In genomic region chr11:79685109-79685508, GRCm38 (mm10) we compare ENCODE assay signal across 31 mouse cellular contexts.
"Had no signal": no experiment of that assay in that cellular context is flagged by ENCODE, and none has a peak within 500 bp of the region (broad histone marks: within the 10 kb centered on the region; RNA-seq: fewer than 3 reads in every experiment).

No protein-coding gene starts in this region.

- DNase-seq: heart, postnatal 10 days; heart, postnatal 14 days; heart, postnatal 36 days; heart, postnatal 4 days; kidney, adult 11 months; kidney, adult 18-20 months; kidney, adult 2 months; kidney, adult 8-10 months; kidney, adult 9 months; kidney, postnatal 10 days; kidney, postnatal 14 days; kidney, postnatal 25 days; kidney, postnatal 36 days; kidney, postnatal 4 days; layer of hippocampus, adult 9-11 months; layer of hippocampus, postnatal 36 days had no signal

- H3K4me3 ChIP-seq: heart, embryonic 12.5 days; heart, embryonic 13.5 days; heart, embryonic 15.5 days; hindbrain, embryonic 10.5 days; hindbrain, embryonic 12.5 days; hindbrain, embryonic 13.5 days; hindbrain, embryonic 15.5 days; intestine, embryonic 15.5 days; kidney, embryonic 15.5 days; layer of hippocampus, adult 2 months; left cerebral cortex, adult 2 months had no signal

- H3K9me3 ChIP-seq: heart, embryonic 12.5 days; heart, embryonic 13.5 days; heart, embryonic 15.5 days; hindbrain, embryonic 10.5 days; hindbrain, embryonic 12.5 days; hindbrain, embryonic 13.5 days; hindbrain, embryonic 15.5 days; intestine, embryonic 15.5 days; kidney, embryonic 15.5 days had no signal

- H3K27me3 ChIP-seq: heart, embryonic 12.5 days; hindbrain, embryonic 12.5 days; hindbrain, embryonic 13.5 days; hindbrain, embryonic 15.5 days; intestine, embryonic 15.5 days; kidney, embryonic 15.5 days had no signal

- H3K4me2 ChIP-seq: heart, embryonic 11.5 days; heart, embryonic 12.5 days; heart, embryonic 13.5 days; heart, embryonic 15.5 days; hindbrain, embryonic 12.5 days; hindbrain, embryonic 13.5 days; hindbrain, embryonic 14.5 days; hindbrain, embryonic 15.5 days; intestine, embryonic 15.5 days; kidney, embryonic 15.5 days had no signal

- H3K9ac ChIP-seq: heart, embryonic 12.5 days; heart, embryonic 13.5 days; heart, embryonic 15.5 days; hindbrain, embryonic 12.5 days; hindbrain, embryonic 13.5 days; hindbrain, embryonic 14.5 days; hindbrain, embryonic 15.5 days; intestine, embryonic 15.5 days; kidney, embryonic 15.5 days had no signal

- H3K27ac ChIP-seq: heart, embryonic 13.5 days; heart, embryonic 15.5 days; hindbrain, embryonic 12.5 days; hindbrain, embryonic 13.5 days; hindbrain, embryonic 14.5 days; hindbrain, embryonic 15.5 days; hindbrain, postnatal 0 days; intestine, embryonic 15.5 days; kidney, embryonic 15.5 days; kidney, postnatal 0 days; layer of hippocampus, adult 2 months; left cerebral cortex, adult 2 months had no signal

- H3K4me1 ChIP-seq: heart, embryonic 13.5 days; intestine, embryonic 15.5 days had no signal

- H3K36me3 ChIP-seq: heart, embryonic 12.5 days; heart, embryonic 13.5 days; heart, embryonic 15.5 days; intestine, embryonic 15.5 days had no signal
